Mouse (Mus musculus) kidney, adult 10 weeks (tissue): ENCODE measurements around the gene Klra2. TPM values are rescaled to one million over a fixed set of nuclear protein-coding genes. Genes with fewer than 3 reads are reported as not detected.

Source experiments
- polyA plus RNA-seq: library from polyadenylated mRNA; stranded (reverse); fragments of 350-450 nt; fragmentation: Illumina TruSeq; extraction: RNeasy Lipid Tissue Mini Kit (QIAGEN cat#74804); gene quantifications from one replicate; pipeline ENCODE4 v1.2.3, GENCODE M21; 2014; ENCODE audit warnings: low read depth, low replicate concordance

Gene Klra2
- polyA plus RNA-seq, result 3.2 TPM

GRCm38 (mm10) chr6:131247206-131247605 is at the start of gene Klra2:
Gene Klra2 (minus strand): TSS chr6:131247362.

GRCm38 (mm10) chr6:131292991-131293788 is 46.0 kb upstream of the Klra2 start, which contains the start of gene Magohb:
Gene Magohb (minus strand): TSS chr6:131293244.

Other genes with a start within 250 kb of the Klra2 start
- gene Magohb, start 45.9 kb upstream of the Klra2 start, polyA plus RNA-seq, result 22.0 TPM
- gene Styk1, start 106.2 kb upstream of the Klra2 start, polyA plus RNA-seq, result 2.7 TPM
- gene Ybx3, start 141.1 kb upstream of the Klra2 start, polyA plus RNA-seq, result 34.8 TPM
- gene 5430401F13Rik, start 239.0 kb upstream of the Klra2 start, polyA plus RNA-seq, result not detected
- not detected for gene Gm6619, start 239.0 kb upstream of the Klra2 start, polyA plus RNA-seq